In the genomic region with DNA sequence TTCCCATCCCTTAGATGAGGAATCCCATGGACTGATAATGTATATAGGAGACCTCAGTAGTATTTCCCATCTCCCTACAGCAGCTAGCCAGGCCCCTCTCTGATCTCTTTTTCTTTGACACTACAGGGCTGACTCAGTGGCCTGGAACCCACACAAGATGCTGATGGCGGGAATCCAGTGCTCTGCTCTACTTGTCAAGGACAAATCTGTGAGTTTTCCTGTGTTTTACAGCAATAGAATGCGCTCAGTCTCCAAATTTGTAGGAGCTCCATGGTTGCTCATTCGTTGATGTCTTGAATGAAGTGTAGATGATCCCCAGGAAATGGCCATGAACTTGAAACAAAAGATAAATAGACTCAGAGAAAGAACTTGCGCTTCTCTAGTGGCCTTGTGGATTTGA, we compare ENCODE assay signal across 17 mouse cellular contexts. TPM values are rescaled to one million over a fixed set of nuclear protein-coding genes. Genes with fewer than 3 reads are reported as not detected.
"Had no signal": no experiment of that assay in that cellular context is flagged by ENCODE, and none has a peak within 500 bp of the region (broad histone marks: within the 10 kb centered on the region; RNA-seq: fewer than 3 reads in every experiment).

No protein-coding gene starts in this region.

- H3K9ac ChIP-seq: kidney, embryonic 15.5 days; liver, embryonic 13.5 days; midbrain, embryonic 13.5 days; neural tube, embryonic 12.5 days; neural tube, embryonic 15.5 days; stomach, embryonic 15.5 days had no signal

- ATAC-seq: midbrain, embryonic 13.5 days had no signal

- H3K4me3 ChIP-seq: kidney, embryonic 15.5 days; liver, embryonic 13.5 days; megakaryocyte, embryonic 14.5 days; midbrain, embryonic 10.5 days; midbrain, embryonic 13.5 days; neural tube, embryonic 12.5 days; neural tube, embryonic 15.5 days; stomach, embryonic 15.5 days had no signal

- H3K27ac ChIP-seq: kidney, embryonic 15.5 days; liver, embryonic 13.5 days; midbrain, embryonic 10.5 days; midbrain, embryonic 13.5 days; neural tube, embryonic 12.5 days; neural tube, embryonic 15.5 days; stomach, embryonic 15.5 days had no signal

- H3K27me3 ChIP-seq: kidney, embryonic 15.5 days; liver, embryonic 13.5 days; midbrain, embryonic 13.5 days; neural tube, embryonic 12.5 days; neural tube, embryonic 15.5 days; stomach, embryonic 15.5 days had no signal

- H3K36me3 ChIP-seq: kidney, embryonic 15.5 days; liver, embryonic 13.5 days; midbrain, embryonic 10.5 days; midbrain, embryonic 13.5 days; neural tube, embryonic 12.5 days; neural tube, embryonic 15.5 days; stomach, embryonic 15.5 days had no signal

- H3K4me2 ChIP-seq: kidney, embryonic 15.5 days; liver, embryonic 13.5 days; midbrain, embryonic 13.5 days; neural tube, embryonic 12.5 days; neural tube, embryonic 15.5 days; stomach, embryonic 15.5 days had no signal

- DNase-seq: kidney, adult 8-10 months; kidney, postnatal 10 days; kidney, postnatal 36 days; liver, embryonic 13.5 days; lung, adult 2 months; lung, postnatal 36 days; retina, postnatal 1 day; spleen, adult 18-20 months; thymus, postnatal 25 days had no signal

- H3K4me1 ChIP-seq: kidney, embryonic 15.5 days; liver, embryonic 13.5 days; megakaryocyte, embryonic 14.5 days; midbrain, embryonic 10.5 days; midbrain, embryonic 13.5 days; neural tube, embryonic 12.5 days; neural tube, embryonic 15.5 days; stomach, embryonic 15.5 days had no signal

- H3K9me3 ChIP-seq: kidney, embryonic 15.5 days; liver, embryonic 13.5 days; midbrain, embryonic 10.5 days; midbrain, embryonic 13.5 days; neural tube, embryonic 12.5 days; neural tube, embryonic 15.5 days; stomach, embryonic 15.5 days had no signal

RNA-seq across cellular contexts. Expression of a gene that starts 56.9 kb away (rescaled TPM):
- total RNA-seq: liver, adult 2 months had no signal
- polyA plus RNA-seq: liver, adult 2 months had no signal
